Mouse (Mus musculus): ENCODE measurements at regions not wholly inside any gene's neighbourhood (a gene's known extent, or its start where the extent isn't known, plus 50 kb on each side); places are given as distances from the start of the nearest gene placed in this dataset.

DNA sequence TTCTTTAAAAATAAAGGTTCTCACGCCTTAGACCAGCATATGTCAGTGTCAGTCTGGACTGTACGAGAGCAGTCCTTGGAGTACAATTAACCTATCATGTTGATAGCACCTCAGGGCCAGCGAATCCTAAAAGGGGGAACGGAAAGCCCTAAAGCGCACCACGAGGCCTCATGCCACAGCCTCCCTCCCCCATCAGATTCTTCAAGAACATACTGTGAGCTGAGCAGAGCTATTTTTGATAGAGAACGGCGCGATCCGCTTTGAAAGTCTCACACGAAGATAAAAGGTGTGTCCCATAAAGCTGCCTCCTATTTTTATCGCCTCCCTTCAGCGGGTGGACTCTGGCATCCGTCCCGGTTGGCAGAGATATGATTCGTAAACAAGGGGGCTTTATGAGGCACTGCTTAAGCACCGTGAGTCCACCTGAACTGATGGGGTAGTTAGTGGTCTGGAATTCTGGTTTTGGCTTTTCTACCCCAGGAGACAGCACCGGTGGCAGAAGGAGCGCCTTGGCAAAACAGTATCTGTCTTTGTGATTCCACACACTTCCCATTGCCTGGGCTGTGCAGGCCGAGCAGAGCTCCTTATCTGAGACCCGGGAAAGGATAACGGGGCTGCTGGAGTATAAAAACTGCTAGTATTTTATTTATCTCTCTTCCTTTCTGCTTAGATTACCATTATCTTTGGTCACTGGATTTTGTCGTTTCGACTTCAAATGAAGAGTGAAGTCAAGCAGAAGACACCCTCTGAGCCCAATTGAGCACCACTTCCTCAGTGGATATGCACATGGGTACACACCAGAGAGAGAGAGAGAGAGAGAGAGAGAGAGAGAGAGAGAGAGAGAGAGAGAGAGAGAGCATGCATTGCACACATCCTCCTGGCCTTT lies 149.6 kb downstream of the Dhx15 start:
- H3K4me1 ChIP-seq (replicated peaks; ENCODE audit: low read depth, low read length) = no peaks in the 10 kb centered on the region
- H3K9me3 ChIP-seq (ENCODE audit: low read length) = no peaks in the 10 kb centered on the region
- TF ChIP-seq NANOG (IDR thresholded peaks at IDR 0.05; ENCODE audit: borderline replicate concordance, low read length) = no peak
- no peak for TF ChIP-seq POU5F1 (IDR thresholded peaks at IDR 0.05; ENCODE audit: borderline replicate concordance, low read length)
- no peak for TF ChIP-seq CTCF (conservative IDR thresholded peaks at IDR 0.05; ENCODE audit: low read length)
- no peak overlapping the region for H3K4me3 ChIP-seq (replicated peaks; ENCODE audit: low read length)
- no peaks in the 10 kb centered on the region for H3K36me3 ChIP-seq (ENCODE audit: insufficient read depth, low read length)
- no peaks in the 10 kb centered on the region for H3K27me3 ChIP-seq (ENCODE audit: insufficient read depth, low read length)

DNA sequence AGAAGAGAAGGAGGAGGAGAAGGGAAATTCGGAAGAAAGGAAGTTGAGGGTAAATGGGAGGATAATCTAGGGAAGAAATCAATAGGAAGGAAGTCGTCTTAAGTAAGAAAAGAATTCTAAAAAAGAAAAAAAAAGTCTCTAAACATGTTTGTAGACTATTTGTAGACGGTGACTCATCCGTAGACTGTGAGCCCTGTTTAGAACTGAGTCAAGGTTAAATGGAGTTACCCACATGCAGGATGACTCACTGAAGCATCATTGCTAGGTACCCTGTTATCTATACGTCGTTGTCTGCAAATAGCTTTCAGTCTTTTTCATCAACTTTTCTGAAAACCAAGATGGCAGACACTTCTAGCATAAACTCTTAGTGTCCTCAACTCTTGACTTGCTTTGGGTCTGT lies 155.0 kb downstream of the Dhx15 start:
- TF ChIP-seq NANOG (IDR thresholded peaks at IDR 0.05; ENCODE audit: borderline replicate concordance, low read length) = no peak
- TF ChIP-seq POU5F1 (IDR thresholded peaks at IDR 0.05; ENCODE audit: borderline replicate concordance, low read length) = no peak
- no peak for TF ChIP-seq CTCF (conservative IDR thresholded peaks at IDR 0.05; ENCODE audit: low read length)
- Histone ChIP-seq H3K4me3 (replicated peaks; ENCODE audit: low read length) (no peak overlapping the region), H3K36me3 (ENCODE audit: insufficient read depth, low read length) (no peaks in the 10 kb centered on the region), H3K27me3 (ENCODE audit: insufficient read depth, low read length) (no peaks in the 10 kb centered on the region), H3K9me3 (ENCODE audit: low read length) (no peaks in the 10 kb centered on the region), H3K4me1 (replicated peaks; ENCODE audit: low read depth, low read length) (no peaks in the 10 kb centered on the region)

GRCm38 (mm10) chr5:52027478-52027877 lies 162.8 kb downstream of the Dhx15 start:
- no peak for TF ChIP-seq NANOG (IDR thresholded peaks at IDR 0.05; ENCODE audit: borderline replicate concordance, low read length)
- no peak for TF ChIP-seq CTCF (conservative IDR thresholded peaks at IDR 0.05; ENCODE audit: low read length)
- TF ChIP-seq POU5F1 (IDR thresholded peaks at IDR 0.05; ENCODE audit: borderline replicate concordance, low read length) = no peak
- H3K36me3 ChIP-seq (ENCODE audit: insufficient read depth, low read length) = no peaks in the 10 kb centered on the region

DNA sequence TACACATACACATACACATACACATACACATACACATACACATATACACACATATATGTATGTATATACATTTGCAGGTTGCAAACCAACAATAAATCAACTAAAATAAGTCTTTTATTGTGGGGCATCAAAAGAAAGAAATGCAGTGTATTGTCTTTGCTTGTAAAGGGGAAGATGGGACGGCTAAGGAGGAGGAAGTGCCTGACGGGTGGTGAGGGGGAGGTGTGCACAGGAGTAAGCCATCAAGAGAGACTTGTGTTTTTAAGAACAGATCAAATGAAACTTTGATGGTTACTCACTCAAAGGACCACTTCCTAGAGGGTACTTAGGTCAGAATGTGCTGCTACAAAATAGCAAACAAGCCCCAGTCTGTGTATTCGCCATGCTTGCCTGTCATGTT lies 164.2 kb downstream of the Dhx15 start:
- Histone ChIP-seq H3K9me3 (ENCODE audit: low read length) (no peaks in the 10 kb centered on the region), H3K36me3 (ENCODE audit: insufficient read depth, low read length) (no peaks in the 10 kb centered on the region), H3K27me3 (ENCODE audit: insufficient read depth, low read length) (no peaks in the 10 kb centered on the region), H3K4me3 (replicated peaks; ENCODE audit: low read length) (no peak overlapping the region), H3K4me1 (replicated peaks; ENCODE audit: low read depth, low read length) (no peaks in the 10 kb centered on the region)
- TF ChIP-seq NANOG (IDR thresholded peaks at IDR 0.05; ENCODE audit: borderline replicate concordance, low read length) = no peak
- TF ChIP-seq CTCF (conservative IDR thresholded peaks at IDR 0.05; ENCODE audit: low read length) = no peak
- TF ChIP-seq POU5F1 (IDR thresholded peaks at IDR 0.05; ENCODE audit: borderline replicate concordance, low read length) = no peak

More at GRCm38 (mm10) chr5:52027478-52027877, 162.8 kb downstream of the Dhx15 start:
- Histone ChIP-seq H3K4me3 (replicated peaks; ENCODE audit: low read length) (no peak overlapping the region), H3K9me3 (ENCODE audit: low read length) (no peaks in the 10 kb centered on the region), H3K27me3 (ENCODE audit: insufficient read depth, low read length) (no peaks in the 10 kb centered on the region), H3K4me1 (replicated peaks; ENCODE audit: low read depth, low read length) (no peaks in the 10 kb centered on the region)

GRCm38 (mm10) chr5:52023212-52023611 lies 167.1 kb downstream of the Dhx15 start:
- H3K9me3 ChIP-seq (ENCODE audit: low read length) = no peaks in the 10 kb centered on the region
- no peaks in the 10 kb centered on the region for H3K36me3 ChIP-seq (ENCODE audit: insufficient read depth, low read length)
- no peaks in the 10 kb centered on the region for H3K27me3 ChIP-seq (ENCODE audit: insufficient read depth, low read length)
- H3K4me1 ChIP-seq (replicated peaks; ENCODE audit: low read depth, low read length) = no peaks in the 10 kb centered on the region
- no peak overlapping the region for H3K4me3 ChIP-seq (replicated peaks; ENCODE audit: low read length)
- TF ChIP-seq POU5F1 (IDR thresholded peaks at IDR 0.05; ENCODE audit: borderline replicate concordance, low read length) (no peak), NANOG (IDR thresholded peaks at IDR 0.05; ENCODE audit: borderline replicate concordance, low read length) (no peak), CTCF (conservative IDR thresholded peaks at IDR 0.05; ENCODE audit: low read length) (no peak)

DNA sequence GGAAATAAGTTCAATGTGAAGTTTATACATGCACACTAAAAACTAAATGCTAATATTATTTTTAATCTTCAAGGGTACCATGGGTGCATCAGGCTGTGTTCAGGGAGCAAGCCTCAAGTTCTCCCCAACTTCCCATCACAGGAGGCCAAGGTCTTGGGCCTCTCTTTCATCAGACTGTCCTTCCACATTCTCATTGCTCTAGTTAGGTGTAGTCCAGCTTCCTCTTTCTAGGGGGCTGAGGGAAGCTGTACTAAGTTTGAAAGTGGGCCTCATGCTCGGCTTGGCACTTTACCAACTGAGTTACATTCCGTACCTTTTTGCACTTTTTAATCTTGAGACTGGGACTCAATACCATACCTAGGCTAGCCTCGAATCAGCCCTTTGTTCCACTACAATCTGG lies 173.3 kb downstream of the Dhx15 start:
- H3K36me3 ChIP-seq (ENCODE audit: insufficient read depth, low read length) = no peaks in the 10 kb centered on the region
- H3K27me3 ChIP-seq (ENCODE audit: insufficient read depth, low read length) = no peaks in the 10 kb centered on the region
- no peaks in the 10 kb centered on the region for H3K9me3 ChIP-seq (ENCODE audit: low read length)
- TF ChIP-seq POU5F1 (IDR thresholded peaks at IDR 0.05; ENCODE audit: borderline replicate concordance, low read length) (no peak), NANOG (IDR thresholded peaks at IDR 0.05; ENCODE audit: borderline replicate concordance, low read length) (no peak), CTCF (conservative IDR thresholded peaks at IDR 0.05; ENCODE audit: low read length) (no peak)
- no peak overlapping the region for H3K4me3 ChIP-seq (replicated peaks; ENCODE audit: low read length)
- H3K4me1 ChIP-seq (replicated peaks; ENCODE audit: low read depth, low read length) = no peaks in the 10 kb centered on the region

GRCm38 (mm10) chr5:52015786-52016185 lies 174.5 kb downstream of the Dhx15 start:
- H3K4me3 ChIP-seq (replicated peaks; ENCODE audit: low read length) = no peak overlapping the region
- TF ChIP-seq CTCF (conservative IDR thresholded peaks at IDR 0.05; ENCODE audit: low read length) = no peak
- TF ChIP-seq POU5F1 (IDR thresholded peaks at IDR 0.05; ENCODE audit: borderline replicate concordance, low read length) = no peak
- TF ChIP-seq NANOG (IDR thresholded peaks at IDR 0.05; ENCODE audit: borderline replicate concordance, low read length) = no peak

GRCm38 (mm10) chr5:52010426-52010825 lies 179.9 kb downstream of the Dhx15 start:
- H3K36me3 ChIP-seq (ENCODE audit: insufficient read depth, low read length) = no peaks in the 10 kb centered on the region
- H3K27me3 ChIP-seq (ENCODE audit: insufficient read depth, low read length) = no peaks in the 10 kb centered on the region
- no peak overlapping the region for H3K4me3 ChIP-seq (replicated peaks; ENCODE audit: low read length)
- H3K4me1 ChIP-seq (replicated peaks; ENCODE audit: low read depth, low read length) = no peaks in the 10 kb centered on the region
- H3K9me3 ChIP-seq (ENCODE audit: low read length) = no peaks in the 10 kb centered on the region
- TF ChIP-seq CTCF (conservative IDR thresholded peaks at IDR 0.05; ENCODE audit: low read length) = no peak
- TF ChIP-seq NANOG (IDR thresholded peaks at IDR 0.05; ENCODE audit: borderline replicate concordance, low read length) = no peak
- TF ChIP-seq POU5F1 (IDR thresholded peaks at IDR 0.05; ENCODE audit: borderline replicate concordance, low read length) = no peak

More at GRCm38 (mm10) chr5:52015786-52016185, 174.5 kb downstream of the Dhx15 start:
- H3K36me3 ChIP-seq (ENCODE audit: insufficient read depth, low read length) = no peaks in the 10 kb centered on the region
- no peaks in the 10 kb centered on the region for H3K9me3 ChIP-seq (ENCODE audit: low read length)
- no peaks in the 10 kb centered on the region for H3K27me3 ChIP-seq (ENCODE audit: insufficient read depth, low read length)
- H3K4me1 ChIP-seq (replicated peaks; ENCODE audit: low read depth, low read length) = no peaks in the 10 kb centered on the region

Measured in E14TG2a.4 (cell line).